Mouse (Mus musculus) brown adipose tissue, adult 24 weeks (tissue): ENCODE measurements around the gene Fahd1. TPM values are rescaled to one million over a fixed set of nuclear protein-coding genes. Genes with fewer than 3 reads are reported as not detected.

Experiments used
- H3K27ac ChIP-seq: fragments of 200-500 bp; replicated peaks from 2 replicates; pipeline ENCODE4 v1.5.1; 2012; ENCODE audit warnings: low read depth, mild to moderate bottlenecking, low read length
- H3K4me1 ChIP-seq: fragments of 200-500 bp; 2 replicates; pipeline ENCODE4 v1.6.1; 2012; ENCODE audit warnings: low read length, mixed read lengths; ENCODE audit not compliant: control insufficient read depth, insufficient read depth, insufficient read length
- H3K4me3 ChIP-seq: fragments of 200-500 bp; 2 replicates; pipeline ENCODE4 v1.5.1; 2012; ENCODE audit warnings: low read depth, mild to moderate bottlenecking, low read length, moderate library complexity; ENCODE audit not compliant: insufficient read depth
- polyA plus RNA-seq: library from polyadenylated mRNA; stranded (reverse); fragments of >200 nt; gene quantifications from 2 replicates; pipeline ENCODE4 v1.2.4, GENCODE M21; 2012; ENCODE audit not compliant: missing spikeins, insufficient read depth, insufficient read length

Fahd1 gene
- polyA plus RNA-seq, 1 experiment: 73.7 TPM

DNA sequence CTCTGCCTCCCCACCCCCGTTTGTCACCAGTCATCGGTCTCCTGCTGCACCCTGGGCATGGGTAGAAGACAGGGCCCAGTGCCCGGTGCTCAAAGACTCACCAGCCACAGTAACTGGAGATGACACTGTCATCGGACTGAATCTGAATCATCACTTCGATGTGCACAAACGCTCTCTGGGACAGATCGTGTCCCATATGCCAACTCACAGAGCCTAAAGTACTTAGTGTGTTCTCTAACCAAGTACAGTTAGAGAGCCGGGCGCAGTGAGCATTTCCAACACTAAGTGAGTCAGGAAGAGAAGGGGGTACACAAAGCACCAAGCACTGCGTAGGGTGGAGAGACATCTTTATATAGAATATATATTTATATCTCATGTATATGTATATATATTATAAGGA, 17.8 kb upstream of the Fahd1 start:
- H3K4me1 ChIP-seq: no peaks in the 10 kb centered on the region
- no peak overlapping the region for H3K4me3 ChIP-seq
- H3K27ac ChIP-seq: no peak overlapping the region

DNA sequence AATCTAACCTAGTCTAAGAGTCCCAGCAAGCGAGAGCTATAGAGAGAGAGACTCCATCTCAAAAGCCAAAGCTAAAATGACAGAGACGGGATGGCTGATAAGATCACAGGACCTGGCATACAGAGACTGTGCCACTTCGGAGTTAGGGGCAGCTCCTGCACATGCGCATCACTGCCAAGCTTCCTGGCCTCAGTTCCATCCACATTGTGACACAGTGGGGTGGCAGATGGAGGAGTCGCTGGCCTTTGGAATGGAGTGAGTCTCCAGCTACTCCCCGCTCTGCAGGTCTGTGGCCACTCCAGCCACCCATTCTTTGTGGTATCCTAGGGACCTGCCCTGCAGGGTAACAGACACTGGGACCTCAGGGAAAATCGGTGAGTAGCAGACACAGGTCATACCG, 15.6 kb upstream of the Fahd1 start, which contains the start of gene Igfals:
Gene Igfals, plus strand, starts transcription at position 222 of the 400 bp plus-strand sequence.
- Histone ChIP-seq H3K4me3 (no peak within 1 kb of the TSS), H3K27ac (no peak within 1 kb of the TSS), H3K4me1 (no peaks in the 10 kb centered on the region)

DNA sequence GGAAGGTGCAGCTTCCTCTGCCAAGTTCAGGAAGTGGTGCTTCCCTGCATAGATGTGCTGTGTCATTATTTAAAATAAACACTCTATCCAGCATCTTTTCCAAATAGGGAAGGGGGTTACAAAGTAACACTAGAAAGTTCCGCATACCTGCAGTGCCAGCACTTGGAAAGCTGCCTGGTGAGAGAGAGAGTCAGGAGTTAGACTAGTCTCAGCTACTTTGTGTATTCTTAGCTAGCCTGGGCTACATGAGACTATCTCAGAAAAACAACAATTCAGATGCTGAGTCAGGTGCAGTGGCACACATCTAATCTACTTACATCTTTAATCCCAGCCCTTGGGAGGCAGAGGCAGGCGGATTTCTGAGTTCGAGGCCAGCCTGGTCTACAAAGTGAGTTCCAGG, 11.6 kb upstream of the Fahd1 start:
- no peak overlapping the region for H3K4me3 ChIP-seq
- H3K4me1 ChIP-seq: no peaks in the 10 kb centered on the region
- H3K27ac ChIP-seq: no peak overlapping the region

DNA sequence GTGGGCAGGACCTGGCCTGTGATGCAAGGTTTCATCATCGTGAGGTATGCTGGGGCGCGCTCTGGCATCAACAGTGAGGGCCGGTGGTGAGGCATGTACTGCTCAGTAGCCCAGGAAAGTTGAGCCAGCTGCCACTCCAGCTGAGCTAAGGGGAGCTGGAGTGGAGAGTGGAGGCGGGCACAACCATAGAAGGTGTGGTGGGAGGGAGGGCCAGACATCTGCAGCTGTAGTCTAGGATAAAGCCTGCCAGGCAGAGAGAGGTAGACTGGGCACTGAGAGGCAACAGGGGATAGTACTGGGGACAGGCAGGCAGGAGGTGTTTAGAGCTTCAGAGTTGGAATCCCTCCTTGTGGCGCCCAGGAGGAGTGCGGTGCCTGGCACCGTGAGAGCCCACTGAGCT, 9.9 kb upstream of the Fahd1 start:
- Histone ChIP-seq H3K4me1 (no peaks in the 10 kb centered on the region), H3K27ac (no peak overlapping the region), H3K4me3 (no peak overlapping the region)

DNA sequence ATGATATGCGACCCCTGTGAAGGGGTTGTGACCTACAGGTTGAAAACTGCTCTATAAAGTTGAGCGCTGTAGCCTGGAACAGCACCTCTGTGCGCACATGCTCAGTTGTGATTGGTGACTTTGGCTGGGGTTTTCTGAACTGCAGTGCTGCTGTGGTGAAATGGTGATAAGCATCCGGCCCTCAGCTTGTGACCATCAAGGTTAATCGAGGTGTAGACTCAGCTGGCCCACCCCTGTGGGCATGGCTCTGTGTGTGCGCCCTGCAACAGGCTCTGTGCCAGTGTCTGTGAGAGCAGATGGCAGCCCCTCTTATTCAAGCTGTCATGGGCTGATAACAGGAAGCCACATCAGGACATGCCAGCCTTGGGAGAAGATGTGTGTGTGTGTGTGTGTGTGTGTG, 8.8 kb upstream of the Fahd1 start:
- Histone ChIP-seq H3K27ac (no peak overlapping the region), H3K4me1 (no peaks in the 10 kb centered on the region), H3K4me3 (no peak overlapping the region)

DNA sequence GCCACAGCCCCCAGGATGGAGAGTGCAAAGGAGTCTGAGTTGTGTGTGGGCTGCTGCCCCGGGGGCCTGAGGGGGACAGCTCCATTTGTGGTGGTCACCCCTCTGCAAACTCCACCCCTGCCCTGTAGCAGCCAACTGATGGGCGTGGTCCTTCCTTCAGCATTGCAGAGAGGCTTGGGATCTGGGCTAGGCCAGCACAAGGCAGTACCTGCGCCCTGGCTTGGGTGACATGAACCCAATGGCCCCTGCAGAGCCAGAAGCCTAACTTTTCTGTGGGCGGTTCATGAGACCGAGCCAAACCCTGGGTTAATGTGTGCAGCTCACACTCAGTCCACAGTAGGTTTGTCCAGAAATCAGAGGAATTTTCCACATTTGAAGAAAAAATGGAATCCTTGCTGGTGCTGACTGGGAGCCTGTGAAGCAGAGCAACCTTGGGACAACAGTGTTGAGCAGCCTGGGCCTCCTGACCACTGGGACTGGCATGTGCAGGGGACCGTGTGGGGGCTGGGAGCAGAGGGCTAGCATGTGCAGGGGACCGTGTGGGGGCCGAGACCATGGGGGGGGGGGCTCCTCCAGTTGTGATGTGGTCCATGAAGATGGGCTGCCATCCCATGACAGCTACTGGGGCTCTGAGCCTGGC, 7.8 kb upstream of the Fahd1 start:
- H3K27ac ChIP-seq: no peak overlapping the region
- H3K4me1 ChIP-seq: no peaks in the 10 kb centered on the region
- no peak overlapping the region for H3K4me3 ChIP-seq

DNA sequence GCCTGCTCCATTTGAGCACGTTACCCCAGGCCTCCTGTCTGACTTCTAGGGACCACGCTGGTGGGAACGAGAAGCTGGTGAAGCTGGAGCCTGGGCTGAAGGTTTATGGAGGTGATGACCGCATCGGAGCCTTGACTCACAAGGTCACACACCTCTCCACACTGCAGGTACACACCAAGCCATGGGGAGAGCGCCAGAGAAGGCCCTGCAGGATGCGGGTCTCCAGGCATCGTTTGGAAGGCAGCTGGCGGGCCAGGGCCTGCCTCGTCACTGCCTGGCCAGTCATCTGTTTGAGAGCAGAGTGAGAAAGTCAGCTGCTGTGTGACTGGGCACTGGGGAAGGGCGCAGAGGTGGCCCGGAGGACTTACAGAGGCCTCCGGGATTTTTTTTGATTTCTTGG, 6.4 kb upstream of the Fahd1 start:
- H3K4me3 ChIP-seq: no peak overlapping the region
- no peaks in the 10 kb centered on the region for H3K4me1 ChIP-seq
- H3K27ac ChIP-seq: no peak overlapping the region

DNA sequence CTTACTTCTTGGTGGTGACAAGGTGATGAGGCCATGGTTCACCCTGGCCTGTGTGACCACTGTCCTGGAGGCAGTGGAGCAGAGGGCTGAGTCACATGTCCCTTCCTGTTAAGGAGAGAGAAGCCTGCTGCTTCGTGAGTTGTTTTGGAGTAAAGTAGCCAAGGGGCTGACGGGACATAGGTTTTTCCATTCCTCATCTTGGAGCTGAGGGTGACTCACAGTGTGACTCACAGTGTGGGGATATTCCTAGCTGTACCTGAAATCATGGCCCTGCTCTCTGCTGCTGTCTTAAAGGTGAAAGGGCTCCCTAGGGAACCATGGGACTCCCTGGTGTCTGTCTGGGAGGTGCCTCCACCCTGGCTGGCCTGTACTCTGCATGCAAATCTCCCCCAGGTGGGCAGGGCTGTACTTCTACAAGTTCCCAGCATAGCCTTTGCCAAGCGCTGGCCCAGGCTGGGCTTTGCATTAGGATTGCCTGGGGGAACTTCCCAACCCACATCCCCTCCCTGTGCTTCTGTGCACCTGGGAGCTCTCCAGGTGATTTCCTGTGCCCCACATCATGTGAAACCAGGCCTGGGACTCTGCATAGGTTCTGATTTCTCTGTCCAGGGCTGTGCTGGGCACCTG, 5.8 kb upstream of the Fahd1 start:
- Histone ChIP-seq H3K27ac (no peak overlapping the region), H3K4me1 (no peaks in the 10 kb centered on the region), H3K4me3 (no peak overlapping the region)

DNA sequence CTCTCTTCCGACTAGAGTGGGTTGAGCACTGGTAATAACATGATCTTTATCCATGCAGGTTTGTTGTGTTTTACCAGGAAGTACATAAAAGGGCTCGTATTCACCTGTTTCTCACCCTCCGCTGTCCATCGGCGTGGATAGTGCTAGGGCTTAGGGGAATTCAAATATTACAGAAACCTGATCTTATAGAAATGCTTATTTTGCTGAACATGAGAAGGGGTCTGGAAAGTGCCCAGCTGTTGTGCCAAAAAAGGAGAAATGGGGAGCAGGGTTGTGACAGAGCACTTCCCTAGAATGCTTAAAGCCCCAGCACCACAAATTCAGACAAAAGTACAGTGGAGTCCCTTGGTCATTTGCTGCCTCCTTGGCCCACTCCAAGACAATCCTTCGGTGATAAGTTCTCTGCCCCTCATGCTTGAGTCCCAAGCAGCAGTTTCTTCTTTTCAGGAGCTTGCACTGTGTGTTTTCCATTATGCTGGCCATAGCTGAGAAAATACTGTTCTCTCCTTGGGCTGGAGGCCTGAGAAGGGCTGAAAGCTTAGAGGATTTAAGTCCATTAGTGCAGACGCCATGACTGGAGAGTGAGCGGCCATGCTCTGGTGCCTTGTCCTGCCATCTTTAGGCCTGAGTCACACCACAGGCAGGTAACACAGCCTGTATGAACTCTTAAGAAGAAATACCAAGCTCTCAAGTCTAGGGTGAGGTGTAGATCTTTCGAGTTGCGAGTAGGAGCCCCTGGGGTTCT, 1.4 kb upstream of the Fahd1 start:
- H3K4me3 ChIP-seq: peak overlapping the region; percentile 90
- no peak overlapping the region for H3K27ac ChIP-seq
- no peaks in the 10 kb centered on the region for H3K4me1 ChIP-seq

DNA sequence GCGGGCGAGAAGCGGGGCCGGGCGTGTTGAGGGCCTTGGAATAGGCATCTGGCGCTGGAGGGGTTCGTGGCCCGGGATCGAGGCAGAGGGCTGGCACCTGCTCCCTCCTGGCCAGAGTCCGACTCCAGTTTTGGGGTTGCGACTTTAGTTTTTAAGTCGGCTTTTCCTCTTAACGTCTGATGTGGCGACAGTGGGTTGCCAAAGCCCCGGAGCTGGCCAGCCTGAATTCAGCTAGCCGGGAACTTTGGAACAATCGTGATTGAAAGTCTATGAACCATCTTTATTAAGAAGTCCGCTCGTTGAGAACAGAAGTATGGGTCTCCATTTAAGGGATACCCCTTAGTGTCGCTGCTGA, 586 bp upstream of the Fahd1 start:
- H3K4me1 ChIP-seq: no peaks in the 10 kb centered on the region
- H3K27ac ChIP-seq: no peak overlapping the region
- H3K4me3 ChIP-seq: peak overlapping the region; percentile 90

DNA sequence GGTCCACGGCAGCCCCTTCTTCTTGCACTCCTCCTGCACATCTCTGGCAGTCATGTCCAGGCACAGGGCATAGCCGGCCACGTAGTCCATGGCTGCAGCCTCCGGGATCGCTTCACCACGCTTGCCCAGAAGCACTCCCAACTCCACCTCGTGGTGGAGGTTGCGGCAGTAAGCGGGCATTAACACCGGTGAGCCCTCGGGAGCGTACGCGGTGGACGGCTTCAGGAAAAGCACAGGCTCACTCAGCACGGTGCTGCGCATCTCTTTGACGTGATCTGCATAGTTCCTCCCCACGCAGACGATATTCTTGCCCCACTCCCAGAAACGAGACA, 465 bp downstream of the Fahd1 start:
- Histone ChIP-seq H3K4me3 (peak overlapping the region; percentile 83), H3K27ac (peak overlapping the region; percentile 96), H3K4me1 (no peaks in the 10 kb centered on the region)

DNA sequence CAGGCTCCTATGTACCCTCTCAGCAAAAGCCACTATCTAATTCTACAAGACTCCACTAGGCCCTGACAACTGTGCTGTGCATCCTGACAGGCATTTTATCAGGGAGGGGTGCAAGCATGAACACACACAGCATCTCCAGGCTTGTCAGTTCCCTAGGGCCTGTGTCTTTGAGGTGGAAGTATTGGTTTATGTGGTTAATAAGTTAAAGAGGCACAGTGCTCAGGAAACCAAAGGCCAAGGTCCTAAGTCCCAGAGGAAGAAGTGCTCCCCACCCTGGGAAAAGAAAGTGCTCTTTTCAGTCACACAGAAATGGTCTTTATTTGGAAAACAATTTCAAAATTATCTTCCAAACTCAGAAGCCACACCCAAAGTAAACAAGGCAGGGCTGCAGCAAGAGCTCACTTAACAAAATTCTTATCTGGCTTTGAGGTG, 1.5 kb downstream of the Fahd1 start:
- Histone ChIP-seq H3K27ac (peak overlapping the region; percentile 56), H3K4me3 (peak overlapping the region; percentile 54), H3K4me1 (no peaks in the 10 kb centered on the region)

DNA sequence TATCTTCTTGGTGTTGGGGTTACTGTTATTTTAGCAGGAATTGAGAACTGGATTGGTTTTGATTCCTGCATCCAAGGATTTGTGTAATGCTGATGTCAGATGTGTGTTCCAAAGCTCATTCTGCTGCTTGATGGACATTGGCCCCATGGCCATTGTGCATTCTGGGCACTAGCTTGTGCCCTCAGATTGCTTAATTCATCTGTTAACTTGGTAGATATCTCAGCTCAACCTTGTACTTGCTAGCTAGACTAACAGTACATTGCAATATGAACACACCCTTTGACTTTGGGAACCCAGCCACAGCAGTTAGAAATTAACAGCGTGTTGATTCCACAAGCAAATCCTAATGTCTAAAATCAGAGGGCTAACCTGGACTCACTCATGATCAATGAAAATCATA, 2.8 kb downstream of the Fahd1 start:
- no peak overlapping the region for H3K4me3 ChIP-seq
- no peak overlapping the region for H3K27ac ChIP-seq
- no peaks in the 10 kb centered on the region for H3K4me1 ChIP-seq

DNA sequence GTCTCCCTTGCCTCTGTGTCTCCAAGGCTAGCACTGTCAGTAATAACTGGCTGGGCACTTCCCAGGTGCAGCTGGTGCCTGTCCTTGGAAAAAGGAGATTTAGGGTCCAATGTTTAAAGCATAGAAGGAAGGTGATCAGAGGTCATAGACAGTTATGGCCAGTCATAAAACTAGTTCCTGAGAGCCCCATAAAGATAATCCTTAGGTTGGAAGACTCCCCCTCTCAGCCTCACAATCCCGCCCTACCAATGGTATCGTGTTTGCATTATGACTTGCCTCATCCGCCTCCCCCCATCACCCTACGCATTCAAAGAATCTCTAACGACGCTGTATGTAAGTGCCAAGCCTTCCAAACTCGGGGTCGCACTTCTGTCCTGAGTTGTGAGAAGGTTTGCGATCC, 5.6 kb downstream of the Fahd1 start:
- H3K27ac ChIP-seq: no peak overlapping the region
- H3K4me3 ChIP-seq: no peak overlapping the region
- H3K4me1 ChIP-seq: no peaks in the 10 kb centered on the region

DNA sequence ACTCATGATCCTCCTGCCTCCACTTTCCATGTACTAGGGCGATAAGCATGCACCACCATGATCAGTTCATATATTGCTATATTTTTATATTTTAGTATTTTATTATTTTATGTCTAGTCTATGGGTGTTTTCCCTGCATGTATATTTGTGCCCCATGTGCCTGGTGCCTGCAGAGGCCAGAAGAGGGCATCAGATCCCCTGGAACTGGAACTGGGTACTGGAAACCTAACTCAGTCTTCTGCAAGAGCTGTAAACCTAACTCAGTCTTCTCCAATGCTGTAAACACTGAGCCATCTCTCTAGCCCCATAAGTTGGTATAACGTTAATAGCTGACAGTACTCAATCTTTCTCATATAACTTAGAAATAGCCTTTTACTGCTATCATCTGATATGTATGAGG, 7.5 kb downstream of the Fahd1 start:
- no peaks in the 10 kb centered on the region for H3K4me1 ChIP-seq
- no peak overlapping the region for H3K27ac ChIP-seq

DNA sequence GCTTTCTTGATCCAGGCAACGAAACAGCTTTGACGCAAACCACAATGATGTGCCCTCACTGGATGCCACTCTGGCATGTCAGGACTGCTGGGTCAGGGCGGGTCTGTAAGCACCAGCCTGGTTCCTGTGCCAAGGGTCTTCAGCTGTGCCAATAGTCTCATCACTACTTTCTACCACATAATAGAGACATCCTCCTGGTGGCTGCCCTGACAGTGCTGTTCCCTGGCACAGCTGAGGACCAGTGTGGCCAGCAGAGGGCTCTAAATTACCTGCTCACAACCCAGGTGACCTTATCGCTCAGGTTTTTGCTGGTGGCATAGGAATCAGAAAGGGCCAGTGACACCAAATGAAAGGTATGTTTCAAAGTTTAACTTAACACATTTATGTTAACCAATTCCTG, 9.0 kb downstream of the Fahd1 start:
- no peak overlapping the region for H3K27ac ChIP-seq
- H3K4me3 ChIP-seq: no peak overlapping the region
- H3K4me1 ChIP-seq: no peaks in the 10 kb centered on the region

More for the DNA sequence above, 7.5 kb downstream of the Fahd1 start:
- H3K4me3 ChIP-seq: no peak overlapping the region
